Mouse (Mus musculus) liver, embryonic 14.5 days (tissue): ENCODE measurements around the gene Ptpn20. TPM values are rescaled to one million over a fixed set of nuclear protein-coding genes. Genes with fewer than 3 reads are reported as not detected.
A peak's percentile ranks its signal among the peaks of the same experiment; 100 is the strongest.

Experiments used
- ATAC-seq: fragments of 200-750 bp; cut with Nextera tagmentation; 2 replicates; pipeline ENCODE4 v1.8.0; 2017; ENCODE audit warnings: moderate number of reproducible peaks, mild to moderate bottlenecking, moderate library complexity; ENCODE audit not compliant: insufficient read depth
- DNase-seq, 3 experiments: peaks; one replicate each; pipeline ENCODE4 v3.0.0-alpha.2; 2012 to 2013; ENCODE audit warnings: low read depth in 3 of 3, low spot score in 3 of 3
- H3K27ac ChIP-seq: fragments of 300-500 bp; sonication (generic); 2 replicates; pipeline ENCODE4 v1.5.1; 2014; ENCODE audit warnings: moderate library complexity, mild to moderate bottlenecking, control low read depth, inconsistent platforms
- H3K27me3 ChIP-seq: fragments of 300-500 bp; sonication (generic); 2 replicates; pipeline ENCODE4 v1.6.1; 2014; ENCODE audit warnings: mild to moderate bottlenecking, low read length, moderate library complexity; ENCODE audit not compliant: control insufficient read depth, insufficient read depth
- H3K36me3 ChIP-seq: fragments of 300-500 bp; sonication (generic); replicated peaks from 2 replicates; pipeline ENCODE4 v1.6.1; 2014; ENCODE audit warnings: low read depth; ENCODE audit not compliant: control insufficient read depth, insufficient read depth
- H3K4me1 ChIP-seq, 2 experiments: fragments of 200-500 bp in 1 of 2; fragments of 300-500 bp in 1 of 2; sonication (generic) in 1 of 2; replicated peaks; 2 replicates each; pipeline ENCODE4 v1.6.1; 2012 to 2014; ENCODE audit warnings: antibody characterized with exemption in 1 of 2, inconsistent platforms in 1 of 2, low read length in 1 of 2; ENCODE audit not compliant: control insufficient read depth in 2 of 2, insufficient read depth in 2 of 2
- H3K4me2 ChIP-seq: fragments of 300-500 bp; sonication (generic); 2 replicates; pipeline ENCODE4 v1.6.1; 2014; ENCODE audit warnings: low read depth, mild to moderate bottlenecking, control low read depth, moderate library complexity
- H3K4me3 ChIP-seq, 2 experiments: fragments of 200-500 bp in 1 of 2; fragments of 300-500 bp in 1 of 2; sonication (generic) in 1 of 2; 2 replicates each; pipeline ENCODE4 v1.5.1; 2012 to 2014; ENCODE audit warnings: low read depth in 2 of 2, low read length in 2 of 2, mild to moderate bottlenecking in 2 of 2, control low read depth in 1 of 2, inconsistent platforms in 1 of 2, moderate library complexity in 1 of 2; ENCODE audit not compliant: insufficient read depth in 1 of 2
- H3K9ac ChIP-seq: fragments of 300-500 bp; sonication (generic); replicated peaks from 2 replicates; pipeline ENCODE4 v1.6.1; 2014; ENCODE audit warnings: mild to moderate bottlenecking, control low read depth, moderate library complexity
- H3K9me3 ChIP-seq: fragments of 300-500 bp; sonication (generic); 2 replicates; pipeline ENCODE4 v1.6.1; 2016; ENCODE audit warnings: low read length, mixed read lengths; ENCODE audit not compliant: control insufficient read depth
- CTCF ChIP-seq: IDR thresholded peaks from 2 replicates; pipeline ENCODE4 v1.5.1; 2016; ENCODE audit warnings: antibody characterized with exemption, low read depth, control low read depth
- EP300 ChIP-seq: IDR thresholded peaks from 2 replicates; pipeline ENCODE4 v1.6.1; 2016; ENCODE audit warnings: antibody characterized with exemption, low read depth
- WGBS: fragments of 180-500 bp; shearing (Covaris S2); extraction: QIAGEN DNeasy Blood & Tissue Kit; methylation state at CpG from one replicate; pipeline ENCODE4 v1.1.7; 2014; ENCODE audit not compliant: insufficient replicate concordance; 5-methylcytosine and 5-hydroxymethylcytosine counted together
- polyA plus RNA-seq, 2 experiments: library from polyadenylated mRNA; depleted of rRNA in 1 of 2; stranded (reverse) in 1 of 2; unstranded in 1 of 2; fragments of >200 nt; fragmentation: Nextera tagmentation in 1 of 2; extraction: Ambion mirVana in 1 of 2; gene quantifications; 2 replicates each; pipeline versions ENCODE4 v1.2.1 to v1.2.3; 2012 to 2014

Gene Ptpn20
- polyA plus RNA-seq, 2 experiments: 0.06 TPM

- Histone ChIP-seq H3K4me3 (no peak overlapping the region), H3K9ac (no peak overlapping the region), H3K36me3 (no peaks in the 10 kb centered on the region), H3K27ac (no peak overlapping the region), H3K4me1 (no peaks in the 10 kb centered on the region), H3K27me3 (no peaks in the 10 kb centered on the region), H3K4me2 (no peak overlapping the region), H3K9me3 (no peaks in the 10 kb centered on the region)
- 79% methylated on average over 10 of the region's 11 CpGs for WGBS
- DNase-seq (no peak), ATAC-seq (no peak)
- TF ChIP-seq EP300 (no peak), CTCF (no peak)
These were observed 80.9 kb downstream of the Ptpn20 start for GRCm38 (mm10) chr14:33669891-33670290.

GRCm38 (mm10) chr14:33673350-33674087 lies 84.5 kb downstream of the Ptpn20 start:
- Histone ChIP-seq H3K4me2 (no peak overlapping the region), H3K36me3 (no peaks in the 10 kb centered on the region), H3K9me3 (no peaks in the 10 kb centered on the region), H3K9ac (no peak overlapping the region), H3K27me3 (no peaks in the 10 kb centered on the region), H3K4me3 (no peak overlapping the region), H3K27ac (no peak overlapping the region), H3K4me1 (no peaks in the 10 kb centered on the region)
- TF ChIP-seq EP300: no peak
- TF ChIP-seq CTCF: peak; percentile 71
- DNase-seq: no peak
- no peak for ATAC-seq
- WGBS: 55% methylated on average over 5 of the region's 5 CpGs

- no peak for DNase-seq
- TF ChIP-seq CTCF: no peak
- TF ChIP-seq EP300: no peak
- H3K9ac ChIP-seq: no peak overlapping the region
- H3K9me3 ChIP-seq: no peaks in the 10 kb centered on the region
- no peaks in the 10 kb centered on the region for H3K4me1 ChIP-seq
- no peaks in the 10 kb centered on the region for H3K36me3 ChIP-seq
- H3K4me3 ChIP-seq: no peak overlapping the region
- ATAC-seq: no peak
- H3K27me3 ChIP-seq: no peaks in the 10 kb centered on the region
- WGBS: 72% methylated on average over 6 of the region's 6 CpGs
- no peak overlapping the region for H3K27ac ChIP-seq
- H3K4me2 ChIP-seq: no peak overlapping the region
These were observed 89.0 kb downstream of the Ptpn20 start for GRCm38 (mm10) chr14:33677996-33678395.

GRCm38 (mm10) chr14:33678740-33679139 lies 89.7 kb downstream of the Ptpn20 start:
- no peaks in the 10 kb centered on the region for H3K27me3 ChIP-seq
- 48% methylated on average over 3 of the region's 3 CpGs for WGBS
- no peak overlapping the region for H3K27ac ChIP-seq
- no peaks in the 10 kb centered on the region for H3K36me3 ChIP-seq
- no peak overlapping the region for H3K4me2 ChIP-seq
- TF ChIP-seq CTCF (no peak), EP300 (no peak)
- DNase-seq (no peak), ATAC-seq (no peak)
- no peaks in the 10 kb centered on the region for H3K4me1 ChIP-seq
- H3K9me3 ChIP-seq: no peaks in the 10 kb centered on the region
- no peak overlapping the region for H3K9ac ChIP-seq
- no peak overlapping the region for H3K4me3 ChIP-seq

GRCm38 (mm10) chr14:33680621-33681020 lies 91.6 kb downstream of the Ptpn20 start:
- DNase-seq: no peak
- no peak overlapping the region for H3K9ac ChIP-seq
- TF ChIP-seq EP300 (no peak), CTCF (no peak)
- no peak overlapping the region for H3K4me3 ChIP-seq
- H3K36me3 ChIP-seq: no peaks in the 10 kb centered on the region
- no peak for ATAC-seq
- no peaks in the 10 kb centered on the region for H3K4me1 ChIP-seq
- H3K4me2 ChIP-seq: no peak overlapping the region
- H3K27me3 ChIP-seq: no peaks in the 10 kb centered on the region
- no peak overlapping the region for H3K27ac ChIP-seq
- 74% methylated on average over 6 of the region's 6 CpGs for WGBS
- no peaks in the 10 kb centered on the region for H3K9me3 ChIP-seq
